Mouse (Mus musculus) erythroblast, embryonic 14.5 days (primary cell): ENCODE measurements around the gene Gadd45gip1. TPM values are rescaled to one million over a fixed set of nuclear protein-coding genes. Genes with fewer than 3 reads are reported as not detected.

Experiments
- H3K27me3 ChIP-seq: 2 replicates; pipeline ENCODE4 v1.6.1; 2012; ENCODE audit warnings: inconsistent platforms; ENCODE audit not compliant: control insufficient read depth
- H3K36me3 ChIP-seq: 2 replicates; pipeline ENCODE4 v1.6.1; 2012; ENCODE audit warnings: mild to moderate bottlenecking, inconsistent platforms; ENCODE audit not compliant: control insufficient read depth
- H3K4me1 ChIP-seq: 2 replicates; pipeline ENCODE4 v1.6.1; 2012; ENCODE audit warnings: inconsistent platforms; ENCODE audit not compliant: control insufficient read depth
- H3K4me3 ChIP-seq: replicated peaks from 2 replicates; pipeline ENCODE3; 2012; ENCODE audit warnings: moderate library complexity, mild to moderate bottlenecking, inconsistent platforms
- H3K9me3 ChIP-seq: 2 replicates; pipeline ENCODE4 v1.6.1; 2012; ENCODE audit warnings: low read length, inconsistent platforms, mixed read lengths; ENCODE audit not compliant: control insufficient read depth
- GATA1 ChIP-seq: IDR thresholded peaks from 2 replicates; pipeline ENCODE4 v1.6.1; 2012; ENCODE audit warnings: low read length, inconsistent platforms, mixed read lengths
- TAL1 ChIP-seq: IDR thresholded peaks from 3 replicates; pipeline ENCODE4 v1.6.1; 2012; ENCODE audit warnings: low read length, inconsistent platforms, mixed read lengths
- polyA plus RNA-seq: library from polyadenylated mRNA; stranded (reverse); fragments of >175 nt; gene quantifications from 2 replicates; pipeline ENCODE4 v1.2.3, GENCODE M21; 2012

Gene Gadd45gip1
- polyA plus RNA-seq, 1 experiment, result 11.6 TPM

- no peak overlapping the region for H3K4me3 ChIP-seq
- H3K4me1 ChIP-seq, result peaks cover 34% of the 10 kb centered on the region
- peaks cover 63% of the 10 kb centered on the region for H3K27me3 ChIP-seq
- TF ChIP-seq TAL1 (no peak), GATA1 (no peak)
- H3K36me3 ChIP-seq, result no peaks in the 10 kb centered on the region
- H3K9me3 ChIP-seq, result peaks cover 9% of the 10 kb centered on the region
Measured at GRCm38 (mm10) chr8:84809109-84809940, 22.0 kb upstream of the Gadd45gip1 start.

GRCm38 (mm10) chr8:84809941-84810280, 21.4 kb upstream of the Gadd45gip1 start:
- Histone ChIP-seq H3K4me3 (no peak overlapping the region), H3K27me3 (peaks cover 61% of the 10 kb centered on the region)
- TF ChIP-seq TAL1 (no peak), GATA1 (no peak)

DNA sequence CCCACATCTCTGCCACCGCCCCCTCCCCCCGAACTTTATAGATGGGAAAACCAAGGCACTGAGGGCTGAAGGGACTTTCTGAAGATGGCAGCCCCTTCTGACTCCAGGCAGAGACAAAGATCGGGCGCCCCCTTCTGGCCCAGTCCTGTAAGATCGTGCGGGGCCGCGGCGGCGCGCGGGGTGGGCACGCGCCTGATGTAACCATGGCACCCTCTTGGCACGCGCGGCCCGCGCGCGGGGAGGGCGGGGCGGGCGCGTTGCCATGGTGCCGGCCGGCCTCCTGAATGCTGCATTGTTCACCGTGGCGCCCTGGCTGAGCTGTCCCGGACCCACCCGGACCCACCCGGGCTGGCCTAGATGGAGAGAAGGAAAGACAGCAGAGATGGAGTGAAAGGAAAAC, 20.4 kb upstream of the Gadd45gip1 start:
- Histone ChIP-seq H3K4me3 (peak overlapping the region; percentile 47), H3K27me3 (peaks cover 52% of the 10 kb centered on the region), H3K9me3 (peaks cover 5% of the 10 kb centered on the region), H3K36me3 (no peaks in the 10 kb centered on the region), H3K4me1 (peaks cover 47% of the 10 kb centered on the region)
- no peak for TF ChIP-seq TAL1
- no peak for TF ChIP-seq GATA1

More at GRCm38 (mm10) chr8:84809941-84810280, 21.4 kb upstream of the Gadd45gip1 start:
- H3K9me3 ChIP-seq, result peaks cover 9% of the 10 kb centered on the region
- H3K36me3 ChIP-seq, result no peaks in the 10 kb centered on the region
- peaks cover 37% of the 10 kb centered on the region for H3K4me1 ChIP-seq

- H3K27me3 ChIP-seq, result peaks cover 48% of the 10 kb centered on the region
Measured at GRCm38 (mm10) chr8:84811303-84811702, 20.0 kb upstream of the Gadd45gip1 start.

GRCm38 (mm10) chr8:84813059-84813458, 18.3 kb upstream of the Gadd45gip1 start:
- Histone ChIP-seq H3K4me1 (peaks cover 50% of the 10 kb centered on the region), H3K9me3 (no peaks in the 10 kb centered on the region)
- no peak for TF ChIP-seq TAL1
- no peak for TF ChIP-seq GATA1

More at GRCm38 (mm10) chr8:84811303-84811702, 20.0 kb upstream of the Gadd45gip1 start:
- Histone ChIP-seq H3K36me3 (no peaks in the 10 kb centered on the region), H3K4me1 (peaks cover 50% of the 10 kb centered on the region), H3K9me3 (peaks cover under 1% of the 10 kb centered on the region; the same call in 1 of the 2 replicates), H3K4me3 (peak overlapping the region; percentile 47)
- TF ChIP-seq GATA1, result no peak
- no peak for TF ChIP-seq TAL1

DNA sequence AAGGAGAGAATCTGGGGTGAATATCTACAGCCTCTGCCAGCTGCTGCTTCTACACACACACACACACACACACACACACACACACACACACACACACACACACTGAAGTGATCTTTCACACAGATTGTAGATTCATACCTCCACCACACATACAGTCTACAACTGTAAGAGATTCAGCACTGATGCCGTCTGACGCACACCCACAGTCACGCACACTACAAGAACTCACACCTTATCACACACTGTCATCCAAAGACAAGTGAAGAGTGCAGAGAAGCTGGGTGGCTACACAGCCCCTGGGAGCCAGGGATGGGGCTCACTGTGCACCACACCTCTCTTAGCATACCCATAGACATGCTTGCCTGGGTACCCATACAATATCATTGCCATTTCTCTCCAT, 17.5 kb upstream of the Gadd45gip1 start:
- H3K27me3 ChIP-seq, result peaks cover 38% of the 10 kb centered on the region
- H3K4me1 ChIP-seq, result peaks cover 46% of the 10 kb centered on the region
- no peak for TF ChIP-seq TAL1
- TF ChIP-seq GATA1, result no peak
- no peak overlapping the region for H3K4me3 ChIP-seq
- H3K9me3 ChIP-seq, result no peaks in the 10 kb centered on the region
- no peaks in the 10 kb centered on the region for H3K36me3 ChIP-seq

More at GRCm38 (mm10) chr8:84813059-84813458, 18.3 kb upstream of the Gadd45gip1 start:
- no peak overlapping the region for H3K4me3 ChIP-seq
- H3K36me3 ChIP-seq, result no peaks in the 10 kb centered on the region
- peaks cover 41% of the 10 kb centered on the region for H3K27me3 ChIP-seq

- Histone ChIP-seq H3K4me1 (peaks cover 43% of the 10 kb centered on the region), H3K4me3 (no peak overlapping the region), H3K9me3 (no peaks in the 10 kb centered on the region), H3K27me3 (peaks cover 34% of the 10 kb centered on the region), H3K36me3 (no peaks in the 10 kb centered on the region)
- TF ChIP-seq TAL1, result no peak
- no peak for TF ChIP-seq GATA1
Measured at GRCm38 (mm10) chr8:84814240-84814554, 17.1 kb upstream of the Gadd45gip1 start.

GRCm38 (mm10) chr8:84814555-84815441, 16.5 kb upstream of the Gadd45gip1 start:
- Histone ChIP-seq H3K4me3 (no peak overlapping the region), H3K27me3 (peaks cover 33% of the 10 kb centered on the region), H3K4me1 (peaks cover 43% of the 10 kb centered on the region), H3K9me3 (no peaks in the 10 kb centered on the region), H3K36me3 (no peaks in the 10 kb centered on the region)
- TF ChIP-seq TAL1, result no peak
- no peak for TF ChIP-seq GATA1

GRCm38 (mm10) chr8:84815547-84815946, 15.8 kb upstream of the Gadd45gip1 start:
- H3K4me1 ChIP-seq, result peaks cover 39% of the 10 kb centered on the region
- H3K4me3 ChIP-seq, result no peak overlapping the region
- H3K36me3 ChIP-seq, result no peaks in the 10 kb centered on the region
- H3K9me3 ChIP-seq, result no peaks in the 10 kb centered on the region
- peaks cover 33% of the 10 kb centered on the region for H3K27me3 ChIP-seq
- TF ChIP-seq GATA1 (no peak), TAL1 (no peak)
